Mouse (Mus musculus) small intestine, adult 2 months (tissue): ENCODE results near the gene Irf1. TPM values are rescaled to one million over a fixed set of nuclear protein-coding genes. Genes with fewer than 3 reads are reported as not detected.

Experiments used
- H3K27ac ChIP-seq: fragments of 200-500 bp; 2 replicates; pipeline ENCODE4 v1.5.1; 2012; ENCODE audit warnings: low read depth, low read length, control low read depth, inconsistent platforms; ENCODE audit not compliant: insufficient read depth
- H3K27me3 ChIP-seq: fragments of 200-500 bp; 2 replicates; pipeline ENCODE4 v1.6.1; 2012; ENCODE audit warnings: mild to moderate bottlenecking, moderate library complexity, low read length, inconsistent platforms; ENCODE audit not compliant: control insufficient read depth, insufficient read depth
- H3K36me3 ChIP-seq: fragments of 200-500 bp; 2 replicates; pipeline ENCODE4 v1.6.1; 2012; ENCODE audit warnings: mild to moderate bottlenecking, low read length, control low read depth, inconsistent platforms; ENCODE audit not compliant: control insufficient read depth, insufficient read depth
- H3K4me1 ChIP-seq: fragments of 200-500 bp; 2 replicates; pipeline ENCODE4 v1.6.1; 2012; ENCODE audit warnings: low read length, inconsistent platforms, mixed read lengths; ENCODE audit not compliant: control insufficient read depth, insufficient read depth, insufficient read length
- H3K4me3 ChIP-seq: fragments of 200-500 bp; 2 replicates; pipeline ENCODE4 v1.5.1; 2012; ENCODE audit warnings: low read depth, mild to moderate bottlenecking, control low read depth, inconsistent platforms, low read length, moderate library complexity
- CTCF ChIP-seq: fragments of 200-500 bp; IDR thresholded peaks from 2 replicates; pipeline ENCODE4 v1.5.1; 2012; ENCODE audit warnings: low read depth, mild to moderate bottlenecking, control low read depth, inconsistent platforms, low read length, moderate library complexity, mixed read lengths; ENCODE audit not compliant: insufficient replicate concordance, insufficient read length; ENCODE audit errors: extremely low read depth
- POLR2A ChIP-seq: fragments of 200-500 bp; IDR thresholded peaks from 2 replicates; pipeline ENCODE4 v1.6.1; 2012; ENCODE audit warnings: low read depth, mild to moderate bottlenecking, control low read depth, inconsistent platforms, low read length, moderate library complexity
- WGBS: fragments of 180-500 bp; shearing (Covaris S2); methylation state at CpG from one replicate; pipeline ENCODE4 v1.1.7; 2018; 5-methylcytosine and 5-hydroxymethylcytosine counted together
- polyA plus RNA-seq: library from polyadenylated mRNA; depleted of rRNA; stranded (reverse); fragments of >200 nt; gene quantifications from 2 replicates; pipeline ENCODE4 v1.2.3, GENCODE M21; 2012

The Irf1 gene
- polyA plus RNA-seq, 1 experiment = 233 TPM

- Histone ChIP-seq H3K4me1 (peaks cover 34% of the 10 kb centered on the region; the same call in 1 of the 2 replicates), H3K27me3 (no peaks in the 10 kb centered on the region), H3K27ac (peak overlapping the region; percentile 45), H3K36me3 (peaks cover 38% of the 10 kb centered on the region), H3K4me3 (no peak overlapping the region)
- no peak for TF ChIP-seq POLR2A
- no peak for TF ChIP-seq CTCF
- WGBS = 79% methylated on average over 4 of the region's 4 CpGs
These were observed 11.5 kb downstream of the Irf1 start for GRCm38 (mm10) chr11:53781201-53781775.

- Histone ChIP-seq H3K4me3 (no peak overlapping the region), H3K27me3 (no peaks in the 10 kb centered on the region), H3K27ac (peak overlapping the region; percentile 45), H3K4me1 (peaks cover 34% of the 10 kb centered on the region; the same call in 1 of the 2 replicates), H3K36me3 (peaks cover 31% of the 10 kb centered on the region)
- TF ChIP-seq CTCF (no peak), POLR2A (no peak)
- 79% methylated on average over 7 of the region's 7 CpGs for WGBS
These were observed 12.2 kb downstream of the Irf1 start for GRCm38 (mm10) chr11:53781964-53782363.

GRCm38 (mm10) chr11:53783288-53783687 lies 13.5 kb downstream of the Irf1 start:
- peak overlapping the region; percentile 47 for H3K27ac ChIP-seq
- peaks cover 19% of the 10 kb centered on the region for H3K36me3 ChIP-seq
- H3K4me3 ChIP-seq = no peak overlapping the region
- no peak for TF ChIP-seq CTCF
- no peak for TF ChIP-seq POLR2A
- H3K4me1 ChIP-seq = peaks cover 35% of the 10 kb centered on the region; the same call in 1 of the 2 replicates
- WGBS = 58% methylated on average over 9 of the region's 9 CpGs
- H3K27me3 ChIP-seq = no peaks in the 10 kb centered on the region

GRCm38 (mm10) chr11:53785311-53785936 lies 15.6 kb downstream of the Irf1 start:
- peaks cover 5% of the 10 kb centered on the region for H3K36me3 ChIP-seq
- H3K27me3 ChIP-seq = no peaks in the 10 kb centered on the region
- H3K4me3 ChIP-seq = no peak overlapping the region
- 79% methylated on average over 3 of the region's 3 CpGs for WGBS
- no peak for TF ChIP-seq POLR2A
- TF ChIP-seq CTCF = no peak
- peak overlapping the region; percentile 67 for H3K27ac ChIP-seq
- peaks cover 31% of the 10 kb centered on the region; the same call in 1 of the 2 replicates for H3K4me1 ChIP-seq

GRCm38 (mm10) chr11:53786058-53787031 lies 16.5 kb downstream of the Irf1 start:
- H3K4me1 ChIP-seq = peaks cover 32% of the 10 kb centered on the region; the same call in 1 of the 2 replicates
- no peaks in the 10 kb centered on the region for H3K27me3 ChIP-seq
- 80% methylated on average over 13 of the region's 13 CpGs for WGBS
- H3K27ac ChIP-seq = peak overlapping the region; percentile 67
- no peak overlapping the region for H3K4me3 ChIP-seq
- TF ChIP-seq POLR2A (no peak), CTCF (no peak)
- no peaks in the 10 kb centered on the region; the same call in 1 of the 2 replicates for H3K36me3 ChIP-seq

GRCm38 (mm10) chr11:53788196-53788595 lies 18.4 kb downstream of the Irf1 start:
- peaks cover 32% of the 10 kb centered on the region; the same call in 1 of the 2 replicates for H3K4me1 ChIP-seq
- WGBS = 83% methylated on average over 8 of the region's 8 CpGs
- TF ChIP-seq POLR2A = no peak
- no peak for TF ChIP-seq CTCF
- H3K27ac ChIP-seq = no peak overlapping the region
- H3K36me3 ChIP-seq = no peaks in the 10 kb centered on the region; the same call in 1 of the 2 replicates
- H3K4me3 ChIP-seq = no peak overlapping the region
- H3K27me3 ChIP-seq = no peaks in the 10 kb centered on the region

- H3K27me3 ChIP-seq = no peaks in the 10 kb centered on the region
These were observed 19.5 kb downstream of the Irf1 start for GRCm38 (mm10) chr11:53789277-53789676.

More at GRCm38 (mm10) chr11:53789277-53789676, 19.5 kb downstream of the Irf1 start:
- no peak overlapping the region for H3K4me3 ChIP-seq
- TF ChIP-seq CTCF = no peak
- TF ChIP-seq POLR2A = no peak
- H3K27ac ChIP-seq = no peak overlapping the region
- WGBS = 90% methylated on average over 3 of the region's 3 CpGs
- peaks cover 29% of the 10 kb centered on the region for H3K4me1 ChIP-seq
- H3K36me3 ChIP-seq = no peaks in the 10 kb centered on the region
